Mouse (Mus musculus): ENCODE data around the gene Mpi. TPM values are rescaled to one million over a fixed set of nuclear protein-coding genes. Genes with fewer than 3 reads are reported as not detected.

Gene Mpi
- polyA plus RNA-seq, 2 experiments from 2014 or later: 7.8 to 14.8 TPM

GRCm38 (mm10) chr9:57522114-57522860 is 30.3 kb downstream of the Mpi start:
- no peak for ATAC-seq

GRCm38 (mm10) chr9:57521056-57521911 is 31.3 kb downstream of the Mpi start, which contains the start of gene Cox5a:
TSS of gene Cox5a (plus strand) at chr9:57521274.
- ATAC-seq: peak; percentile 88

GRCm38 (mm10) chr9:57520375-57521055 is 32.0 kb downstream of the Mpi start:
- peak; percentile 25 for ATAC-seq

GRCm38 (mm10) chr9:57517113-57517512 is 35.5 kb downstream of the Mpi start:
- ATAC-seq: peak; percentile 30

- no peak for ATAC-seq
These were observed 42.0 kb downstream of the Mpi start for GRCm38 (mm10) chr9:57510577-57510976.

- ATAC-seq: no peak
These were observed 46.9 kb downstream of the Mpi start for GRCm38 (mm10) chr9:57505700-57506099.

- no peak for ATAC-seq
These were observed 47.7 kb downstream of the Mpi start for GRCm38 (mm10) chr9:57504891-57505290.

GRCm38 (mm10) chr9:57504381-57504700 is 48.2 kb downstream of the Mpi start:
- no peak for ATAC-seq

GRCm38 (mm10) chr9:57503622-57504380 is 48.8 kb downstream of the Mpi start, which contains the start of gene Rpp25:
TSS of gene Rpp25 (plus strand) at chr9:57504026.
- no peak for ATAC-seq

- ATAC-seq: no peak
These were observed 49.5 kb downstream of the Mpi start for GRCm38 (mm10) chr9:57502911-57503621.

- no peak for ATAC-seq
These were observed 50.7 kb downstream of the Mpi start for GRCm38 (mm10) chr9:57501861-57502260.

- no peak for ATAC-seq
These were observed 51.1 kb downstream of the Mpi start for GRCm38 (mm10) chr9:57501452-57501851.

- ATAC-seq: no peak
These were observed 54.0 kb downstream of the Mpi start for GRCm38 (mm10) chr9:57498536-57498935.

- ATAC-seq: no peak
These were observed 55.3 kb downstream of the Mpi start for GRCm38 (mm10) chr9:57497236-57497635.

- ATAC-seq: no peak
These were observed 57.6 kb downstream of the Mpi start for GRCm38 (mm10) chr9:57494970-57495369.

Other genes with a start within 250 kb of the Mpi start
- 100 to 1,000 TPM; 117 to 128 TPM for gene Ppcdc, start 112.6 kb downstream of the Mpi start, polyA plus RNA-seq (2017; shearing (Covaris generic))
- gene Scamp5, start 84.7 kb downstream of the Mpi start, polyA plus RNA-seq (2017; shearing (Covaris generic)): under 1 TPM in 1 of 2 experiments, not detected in 1; 0.50 TPM
- not detected for gene Rpp25, start 48.7 kb downstream of the Mpi start, polyA plus RNA-seq (2017; shearing (Covaris generic))
- gene Cox5a, start 31.5 kb downstream of the Mpi start, polyA plus RNA-seq (2017; shearing (Covaris generic)): 100 to 1,000 TPM; 315 to 368 TPM
- 10 to 100 TPM; 21.7 to 33.7 TPM for gene Fam219b, start 15.2 kb downstream of the Mpi start, polyA plus RNA-seq (2017; shearing (Covaris generic))
- gene Scamp2, start 8.2 kb upstream of the Mpi start, polyA plus RNA-seq (2017; shearing (Covaris generic)): 10 to 100 TPM; 68.7 to 92.7 TPM
- 10 to 100 TPM; 25.1 to 29.3 TPM for gene Ulk3, start 36.7 kb upstream of the Mpi start, polyA plus RNA-seq (2017; shearing (Covaris generic))
- gene Cplx3, start 53.5 kb upstream of the Mpi start, polyA plus RNA-seq (2017; shearing (Covaris generic)): not detected
- gene Lman1l, start 68.0 kb upstream of the Mpi start, polyA plus RNA-seq (2017; shearing (Covaris generic)): not detected
- 100 to 1,000 TPM; 118 to 146 TPM for gene Csk, start 100.9 kb upstream of the Mpi start, polyA plus RNA-seq (2017; shearing (Covaris generic))
- gene Cyp1a2, start 130.9 kb upstream of the Mpi start, polyA plus RNA-seq (2017; shearing (Covaris generic)): not detected
- not detected for gene Cyp1a1, start 135.2 kb upstream of the Mpi start, polyA plus RNA-seq (2017; shearing (Covaris generic))
- 10 to 100 TPM; 23.1 to 26.5 TPM for gene Edc3, start 155.8 kb upstream of the Mpi start, polyA plus RNA-seq (2017; shearing (Covaris generic))
- gene Clk3, start 213.1 kb upstream of the Mpi start, polyA plus RNA-seq (2017; shearing (Covaris generic)): 10 to 100 TPM; 70.7 to 77.8 TPM

Measured in activated CD4-positive, CD25-positive, alpha-beta regulatory T cell, adult 4 months (primary cell).